Mouse (Mus musculus) stomach, embryonic 16.5 days (tissue): Measurements from ENCODE around the gene Cdk2ap2. TPM values are rescaled to one million over a fixed set of nuclear protein-coding genes. Genes with fewer than 3 reads are reported as not detected.
"Not testable (repeated sequence)": the region's sequence is repeated elsewhere in the genome, so short reads cannot be mapped to it uniquely, and the experiment has no call there.

ENCODE experiments used
- ATAC-seq: fragments of 200-750 bp; cut with Nextera tagmentation; 2 replicates; pipeline ENCODE4 v1.8.0; 2017; ENCODE audit warnings: moderate number of reproducible peaks, moderate TSS enrichment; ENCODE audit not compliant: insufficient read depth, low FRiP score
- H3K27ac ChIP-seq: fragments of 300-500 bp; sonication (generic); 2 replicates; pipeline ENCODE4 v1.5.1; 2014; ENCODE audit warnings: low read length
- H3K27me3 ChIP-seq: fragments of 300-500 bp; sonication (generic); 2 replicates; pipeline ENCODE4 v1.6.1; 2014; ENCODE audit warnings: low read length, control low read depth, mixed read lengths; ENCODE audit not compliant: control insufficient read depth, insufficient read depth
- H3K36me3 ChIP-seq: fragments of 300-500 bp; sonication (generic); 2 replicates; pipeline ENCODE4 v1.6.1; 2014; ENCODE audit warnings: low read length; ENCODE audit not compliant: control insufficient read depth, insufficient read depth
- H3K4me1 ChIP-seq: fragments of 300-500 bp; sonication (generic); 2 replicates; pipeline ENCODE4 v1.6.1; 2014; ENCODE audit warnings: low read length, control low read depth, mixed read lengths; ENCODE audit not compliant: control insufficient read depth, insufficient read depth
- H3K4me2 ChIP-seq: fragments of 300-500 bp; sonication (generic); 2 replicates; pipeline ENCODE4 v1.6.1; 2014; ENCODE audit warnings: low read depth, low read length, mixed read lengths
- H3K4me3 ChIP-seq: fragments of 300-500 bp; sonication (generic); replicated peaks from 2 replicates; pipeline ENCODE4 v1.5.1; 2014; ENCODE audit warnings: mild to moderate bottlenecking, low read length
- H3K9ac ChIP-seq: fragments of 300-500 bp; sonication (generic); 2 replicates; pipeline ENCODE4 v1.6.1; 2014; ENCODE audit warnings: low read length
- H3K9me3 ChIP-seq: fragments of 300-500 bp; sonication (generic); replicated peaks from 2 replicates; pipeline ENCODE4 v1.6.1; 2016; ENCODE audit warnings: low read length, control low read depth; ENCODE audit not compliant: control insufficient read depth
- WGBS: fragments of 180-500 bp; shearing (Covaris S2); extraction: QIAGEN DNeasy Blood & Tissue Kit; methylation state at CpG from one replicate; pipeline ENCODE4 v1.1.7; 2014; 5-methylcytosine and 5-hydroxymethylcytosine counted together
- polyA plus RNA-seq: library from polyadenylated mRNA; unstranded; fragments of >200 nt; fragmentation: Nextera tagmentation; extraction: Ambion mirVana; gene quantifications from 2 replicates; pipeline ENCODE4 v1.2.1, GENCODE M21; 2015

The Cdk2ap2 gene
- polyA plus RNA-seq, 1 experiment from 2014 or later: 115 TPM

GRCm38 (mm10) chr19:4131768-4132167 lies 34.8 kb downstream of the Cdk2ap2 start:
- no peak overlapping the region for H3K27ac ChIP-seq

GRCm38 (mm10) chr19:4134354-4134753 lies 37.4 kb downstream of the Cdk2ap2 start:
- H3K27me3 ChIP-seq: no peaks in the 10 kb centered on the region
- H3K9me3 ChIP-seq: no peaks in the 10 kb centered on the region
- no peak overlapping the region for H3K4me2 ChIP-seq
- H3K9ac ChIP-seq: no peak overlapping the region
- no peaks in the 10 kb centered on the region for H3K4me1 ChIP-seq
- H3K27ac ChIP-seq: no peak overlapping the region
- ATAC-seq: no peak
- WGBS: 89% methylated on average over 4 of the region's 4 CpGs
- H3K36me3 ChIP-seq: peaks cover 23% of the 10 kb centered on the region
- H3K4me3 ChIP-seq: no peak overlapping the region

More at GRCm38 (mm10) chr19:4131768-4132167, 34.8 kb downstream of the Cdk2ap2 start:
- Histone ChIP-seq H3K9ac (no peak overlapping the region), H3K36me3 (peaks cover 28% of the 10 kb centered on the region), H3K4me1 (peaks cover 3% of the 10 kb centered on the region), H3K4me2 (no peak overlapping the region), H3K9me3 (no peaks in the 10 kb centered on the region), H3K4me3 (no peak overlapping the region), H3K27me3 (no peaks in the 10 kb centered on the region)
- WGBS: 82% methylated on average over 2 of the region's 2 CpGs
- no peak for ATAC-seq

GRCm38 (mm10) chr19:4135229-4135962 lies 38.4 kb downstream of the Cdk2ap2 start:
- not testable (repeated sequence) for H3K4me2 ChIP-seq, H3K4me1 ChIP-seq, H3K27me3 ChIP-seq, H3K9ac ChIP-seq, ATAC-seq, H3K4me3 ChIP-seq, H3K27ac ChIP-seq, H3K9me3 ChIP-seq
- peaks cover 17% of the 10 kb centered on the region for H3K36me3 ChIP-seq
- WGBS: 76% methylated on average over 6 of the region's 6 CpGs

GRCm38 (mm10) chr19:4135963-4136345 lies 39.0 kb downstream of the Cdk2ap2 start:
- peaks cover 16% of the 10 kb centered on the region for H3K36me3 ChIP-seq
- H3K27me3 ChIP-seq, H3K4me1 ChIP-seq, H3K9ac ChIP-seq, ATAC-seq, H3K27ac ChIP-seq, H3K4me2 ChIP-seq, H3K4me3 ChIP-seq, H3K9me3 ChIP-seq: not testable (repeated sequence)
- 24% methylated on average over 8 of the region's 8 CpGs for WGBS

- ATAC-seq: no peak
- WGBS: 76% methylated on average over 5 of the region's 5 CpGs
- H3K4me1 ChIP-seq: no peaks in the 10 kb centered on the region
- H3K4me2 ChIP-seq: no peak overlapping the region
- H3K27me3 ChIP-seq: no peaks in the 10 kb centered on the region
- no peaks in the 10 kb centered on the region for H3K9me3 ChIP-seq
- no peak overlapping the region for H3K4me3 ChIP-seq
- peaks cover 11% of the 10 kb centered on the region for H3K36me3 ChIP-seq
- no peak overlapping the region for H3K9ac ChIP-seq
- no peak overlapping the region for H3K27ac ChIP-seq
These were observed 39.5 kb downstream of the Cdk2ap2 start for GRCm38 (mm10) chr19:4136463-4136862.

GRCm38 (mm10) chr19:4137913-4138312 lies 40.9 kb downstream of the Cdk2ap2 start:
- Histone ChIP-seq H3K36me3 (peaks cover under 1% of the 10 kb centered on the region; the same call in 1 of the 2 replicates), H3K4me1 (no peaks in the 10 kb centered on the region), H3K27ac (no peak overlapping the region), H3K9ac (no peak overlapping the region), H3K9me3 (no peaks in the 10 kb centered on the region), H3K4me2 (no peak overlapping the region), H3K4me3 (no peak overlapping the region), H3K27me3 (no peaks in the 10 kb centered on the region)
- 77% methylated on average over 5 of the region's 5 CpGs for WGBS
- ATAC-seq: no peak

- no peak within 1 kb of the TSS for H3K4me3 ChIP-seq
- H3K9ac ChIP-seq: no peak within 1 kb of the TSS
- H3K36me3 ChIP-seq: no peaks in the 10 kb centered on the region
- no peaks in the 10 kb centered on the region for H3K9me3 ChIP-seq
- no peaks in the 10 kb centered on the region for H3K27me3 ChIP-seq
- H3K4me2 ChIP-seq: no peak within 1 kb of the TSS
- 78% methylated on average over 2 of the region's 2 CpGs for WGBS
- no peak for ATAC-seq
- H3K4me1 ChIP-seq: no peaks in the 10 kb centered on the region
- no peak within 1 kb of the TSS for H3K27ac ChIP-seq
These were observed 42.5 kb downstream of the Cdk2ap2 start, which contains the start of gene Gpr152 for GRCm38 (mm10) chr19:4139446-4139845. TSS of gene Gpr152 (plus strand) at chr19:4139787.

- ATAC-seq: no peak
- H3K27ac ChIP-seq: no peak overlapping the region
- no peaks in the 10 kb centered on the region for H3K9me3 ChIP-seq
- 65% methylated on average over 6 of the region's 6 CpGs for WGBS
- no peak overlapping the region for H3K4me3 ChIP-seq
- no peaks in the 10 kb centered on the region for H3K27me3 ChIP-seq
- H3K36me3 ChIP-seq: no peaks in the 10 kb centered on the region
- H3K9ac ChIP-seq: no peak overlapping the region
- H3K4me2 ChIP-seq: no peak overlapping the region
- no peaks in the 10 kb centered on the region for H3K4me1 ChIP-seq
These were observed 43.2 kb downstream of the Cdk2ap2 start for GRCm38 (mm10) chr19:4140147-4140546.

GRCm38 (mm10) chr19:4142416-4143173 lies 45.6 kb downstream of the Cdk2ap2 start:
- H3K9me3 ChIP-seq: no peaks in the 10 kb centered on the region
- no peak overlapping the region for H3K4me2 ChIP-seq
- no peak overlapping the region for H3K9ac ChIP-seq
- no peak overlapping the region for H3K27ac ChIP-seq
- 92% methylated on average over 18 of the region's 18 CpGs for WGBS
- no peak overlapping the region for H3K4me3 ChIP-seq
- H3K27me3 ChIP-seq: no peaks in the 10 kb centered on the region
- no peak for ATAC-seq
- no peaks in the 10 kb centered on the region for H3K36me3 ChIP-seq
- H3K4me1 ChIP-seq: peaks cover under 1% of the 10 kb centered on the region; the same call in 1 of the 2 replicates
